Mouse (Mus musculus) E14TG2a.4 (cell line): ENCODE data around the gene Ywhah.

Experiments
- H3K27me3 ChIP-seq: 2 replicates; pipeline ENCODE4 v1.6.1; 2014; ENCODE audit warnings: low read length, control low read depth; ENCODE audit not compliant: insufficient read depth
- H3K36me3 ChIP-seq: 2 replicates; pipeline ENCODE4 v1.6.1; 2014; ENCODE audit warnings: low read length, control low read depth; ENCODE audit not compliant: insufficient read depth
- H3K4me1 ChIP-seq: replicated peaks from 2 replicates; pipeline ENCODE4 v1.6.1; 2014; ENCODE audit warnings: low read depth, low read length, control low read depth
- H3K4me3 ChIP-seq: replicated peaks from 2 replicates; pipeline ENCODE4 v1.5.1; 2014; ENCODE audit warnings: mild to moderate bottlenecking, low read length
- H3K9me3 ChIP-seq: 2 replicates; pipeline ENCODE4 v1.6.1; 2014; ENCODE audit warnings: low read length, control low read depth
- CTCF ChIP-seq: conservative IDR thresholded peaks from 2 replicates; pipeline ENCODE4 v1.5.1; 2014; ENCODE audit warnings: low read length
- NANOG ChIP-seq: IDR thresholded peaks from 2 replicates; pipeline ENCODE4 v1.6.1; 2014; ENCODE audit warnings: borderline replicate concordance, low read length, mixed read lengths
- POU5F1 ChIP-seq: IDR thresholded peaks from 2 replicates; pipeline ENCODE4 v1.6.1; 2014; ENCODE audit warnings: low read length, borderline replicate concordance

Gene Ywhah

DNA sequence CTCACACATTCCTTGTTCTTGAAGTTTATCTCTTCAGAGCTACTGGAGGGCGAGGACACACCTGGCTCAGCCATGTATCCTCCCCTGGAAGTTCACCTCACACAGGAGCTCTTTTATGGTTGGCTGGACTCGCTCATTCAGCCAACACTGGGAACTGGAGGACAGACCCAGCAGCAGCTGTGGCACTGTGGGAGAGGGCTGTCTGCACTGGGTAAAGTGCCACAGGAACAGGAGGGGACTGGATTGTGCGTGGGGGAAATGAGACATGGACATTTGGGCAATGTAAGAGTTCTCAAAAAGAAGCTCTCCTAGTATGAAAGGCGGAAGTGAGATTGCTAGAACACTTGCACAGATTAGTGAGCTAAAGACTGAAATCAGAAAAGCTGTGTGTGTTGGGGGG, 22.9 kb upstream of the Ywhah start:
- Histone ChIP-seq H3K4me3 (no peak overlapping the region), H3K4me1 (peaks cover 6% of the 10 kb centered on the region), H3K27me3 (peaks cover 26% of the 10 kb centered on the region), H3K36me3 (no peaks in the 10 kb centered on the region), H3K9me3 (no peaks in the 10 kb centered on the region)
- TF ChIP-seq POU5F1 (no peak), NANOG (no peak), CTCF (no peak)

DNA sequence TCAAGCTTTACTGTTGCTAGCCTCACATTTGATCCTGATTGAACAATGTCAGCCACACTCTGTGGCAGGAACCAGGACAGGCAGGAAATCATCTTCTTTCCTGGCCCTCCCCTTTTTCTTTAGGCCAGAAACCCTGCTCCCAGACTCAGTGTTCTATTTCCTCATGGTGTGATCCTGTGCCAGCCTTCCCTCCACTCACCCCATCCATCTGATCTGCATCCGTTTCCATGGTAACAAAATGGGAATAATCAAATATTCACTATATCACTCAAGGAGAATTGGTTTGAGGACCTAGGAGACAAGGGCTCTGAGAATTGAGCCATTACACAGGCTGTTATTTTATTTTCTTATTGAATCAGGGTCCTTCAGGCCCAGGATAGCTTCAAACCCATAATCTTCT, 22.1 kb upstream of the Ywhah start:
- TF ChIP-seq CTCF (no peak), NANOG (no peak), POU5F1 (no peak)
- Histone ChIP-seq H3K4me1 (no peaks in the 10 kb centered on the region), H3K4me3 (no peak overlapping the region), H3K27me3 (peaks cover 34% of the 10 kb centered on the region), H3K36me3 (no peaks in the 10 kb centered on the region), H3K9me3 (no peaks in the 10 kb centered on the region)

DNA sequence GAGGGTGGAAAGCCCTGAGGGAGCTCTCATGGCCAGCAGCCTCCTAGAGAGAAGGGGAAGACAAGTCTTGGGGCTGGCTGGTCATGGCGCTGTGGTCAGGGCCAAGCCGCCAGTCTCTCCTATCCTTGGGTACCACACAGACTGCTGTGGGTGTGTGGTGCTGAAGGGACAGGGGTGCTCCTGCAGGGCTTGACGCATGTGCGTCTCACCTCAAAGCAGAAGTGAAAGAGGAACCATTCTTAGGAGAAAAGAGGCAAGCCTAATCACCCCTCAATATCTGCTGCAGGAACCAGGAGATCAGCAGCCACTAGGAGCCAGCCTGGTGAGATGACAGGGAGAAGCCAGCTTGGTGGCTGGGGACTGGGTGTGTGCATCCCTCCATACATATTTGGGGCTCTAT, 20.9 kb upstream of the Ywhah start:
- H3K36me3 ChIP-seq: no peaks in the 10 kb centered on the region
- no peak overlapping the region for H3K4me3 ChIP-seq
- TF ChIP-seq CTCF (no peak), NANOG (no peak), POU5F1 (no peak)
- peaks cover 40% of the 10 kb centered on the region for H3K27me3 ChIP-seq
- H3K9me3 ChIP-seq: no peaks in the 10 kb centered on the region
- H3K4me1 ChIP-seq: no peaks in the 10 kb centered on the region

DNA sequence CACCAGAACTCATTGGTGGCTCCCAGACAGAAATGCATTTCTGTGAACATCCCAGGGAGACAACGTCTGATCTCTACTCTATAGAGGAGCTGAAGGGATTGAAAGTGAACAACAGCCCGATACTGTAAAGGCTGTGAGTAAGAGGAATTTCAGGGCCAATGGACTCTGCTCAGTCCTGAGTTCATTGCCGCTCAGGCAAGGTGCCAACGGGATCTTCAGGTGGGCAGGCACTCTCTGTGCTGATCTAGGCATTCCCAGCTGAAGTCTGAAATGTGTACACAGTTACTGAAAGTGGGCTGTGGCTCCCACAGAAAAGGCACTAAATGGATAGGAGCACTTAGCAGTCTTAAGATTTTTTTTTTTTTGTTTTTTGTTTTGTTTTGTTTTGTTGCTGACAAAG, 19.8 kb upstream of the Ywhah start:
- Histone ChIP-seq H3K9me3 (no peaks in the 10 kb centered on the region), H3K36me3 (no peaks in the 10 kb centered on the region), H3K4me3 (no peak overlapping the region), H3K4me1 (no peaks in the 10 kb centered on the region), H3K27me3 (peaks cover 49% of the 10 kb centered on the region)
- TF ChIP-seq POU5F1: no peak
- TF ChIP-seq CTCF: no peak
- TF ChIP-seq NANOG: no peak

DNA sequence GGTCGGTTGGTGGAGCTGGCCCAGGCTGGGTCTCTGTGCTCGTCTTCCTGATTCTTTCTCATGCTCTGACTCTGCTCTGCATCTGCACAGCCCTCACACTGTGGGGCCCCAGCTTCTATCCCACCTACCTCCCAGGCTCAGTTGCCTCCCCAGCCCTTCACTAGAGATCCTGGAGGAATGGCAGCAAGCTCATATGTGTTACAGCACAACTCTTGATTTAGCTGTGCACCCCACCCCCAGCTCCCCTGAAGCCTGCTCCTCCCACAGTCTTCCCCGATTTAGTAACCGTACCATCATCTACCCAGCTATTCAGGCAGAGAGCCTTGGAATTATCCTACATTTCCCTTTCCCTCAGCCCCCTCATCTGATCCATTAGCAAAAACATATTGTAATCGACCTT, 17.5 kb upstream of the Ywhah start:
- H3K27me3 ChIP-seq: peaks cover 41% of the 10 kb centered on the region
- TF ChIP-seq NANOG (no peak), POU5F1 (no peak), CTCF (no peak)
- H3K4me1 ChIP-seq: peaks cover 11% of the 10 kb centered on the region
- no peaks in the 10 kb centered on the region for H3K36me3 ChIP-seq
- H3K4me3 ChIP-seq: no peak overlapping the region
- no peaks in the 10 kb centered on the region for H3K9me3 ChIP-seq

DNA sequence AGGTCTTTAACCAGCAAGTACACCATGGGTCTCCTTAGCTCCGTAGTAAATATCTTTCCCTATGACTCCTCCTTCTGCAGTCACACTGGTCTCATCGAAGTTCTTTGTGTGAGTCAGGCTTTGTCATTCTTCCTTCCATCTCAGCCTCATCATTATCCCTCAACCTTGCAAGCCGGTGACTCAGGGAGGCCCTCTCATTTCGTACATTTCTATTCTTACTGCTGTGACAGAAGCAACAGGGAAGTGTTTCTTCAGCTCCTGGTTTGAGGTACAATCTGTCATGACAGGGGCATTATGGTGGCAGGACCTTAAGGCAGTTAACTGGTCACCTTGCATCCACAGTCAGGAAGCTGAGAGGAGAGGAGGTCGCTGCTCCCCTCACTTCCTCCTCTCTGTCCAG, 15.8 kb upstream of the Ywhah start:
- Histone ChIP-seq H3K9me3 (no peaks in the 10 kb centered on the region), H3K4me3 (no peak overlapping the region), H3K36me3 (no peaks in the 10 kb centered on the region), H3K27me3 (peaks cover 37% of the 10 kb centered on the region), H3K4me1 (peaks cover 19% of the 10 kb centered on the region)
- TF ChIP-seq POU5F1 (no peak), CTCF (no peak), NANOG (no peak)

DNA sequence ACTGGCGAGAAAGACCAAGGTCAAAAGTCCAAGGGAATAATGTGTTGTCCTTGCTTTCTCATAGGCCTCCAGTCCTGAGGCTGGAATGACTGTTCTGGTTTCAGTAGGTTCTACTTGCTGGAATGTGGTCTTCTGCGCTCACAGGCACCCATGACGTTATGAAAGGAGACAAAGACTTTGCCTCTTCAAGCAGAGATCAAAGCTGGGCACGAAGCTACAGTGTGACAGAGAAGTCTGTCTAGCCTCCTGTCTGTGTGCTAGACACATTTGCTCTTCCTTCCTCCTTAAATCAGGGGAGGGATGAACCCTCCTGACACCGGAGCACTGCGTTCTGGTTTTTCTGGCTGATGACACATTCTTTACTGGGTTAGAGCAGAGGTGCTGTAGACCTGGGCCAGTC, 15.1 kb upstream of the Ywhah start:
- H3K9me3 ChIP-seq: no peaks in the 10 kb centered on the region
- peaks cover 31% of the 10 kb centered on the region for H3K27me3 ChIP-seq
- H3K4me3 ChIP-seq: no peak overlapping the region
- TF ChIP-seq CTCF: no peak
- no peak for TF ChIP-seq POU5F1
- no peak for TF ChIP-seq NANOG
- H3K4me1 ChIP-seq: peaks cover 19% of the 10 kb centered on the region
- H3K36me3 ChIP-seq: no peaks in the 10 kb centered on the region

DNA sequence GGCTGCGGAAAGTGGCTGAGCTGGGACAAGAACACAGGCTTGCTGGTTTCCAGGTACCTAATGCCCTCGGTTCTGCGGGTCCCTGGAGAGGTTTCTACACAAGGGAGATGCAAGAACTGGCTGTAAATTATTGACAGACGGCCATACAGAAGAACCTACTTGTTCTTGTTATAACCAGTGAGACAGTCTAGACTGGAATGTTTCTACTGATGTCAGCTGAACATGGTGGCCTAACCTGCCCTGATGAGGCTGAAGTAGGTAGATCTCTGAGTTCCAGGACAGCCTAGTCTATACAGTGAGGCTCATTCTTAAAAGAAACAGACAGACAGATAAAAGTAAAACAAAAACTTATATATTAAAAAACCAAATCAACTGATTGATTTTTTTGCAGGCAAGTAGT, 14.5 kb upstream of the Ywhah start:
- TF ChIP-seq NANOG (no peak), POU5F1 (no peak), CTCF (no peak)
- H3K27me3 ChIP-seq: peaks cover 30% of the 10 kb centered on the region
- H3K4me1 ChIP-seq: peaks cover 24% of the 10 kb centered on the region
- no peak overlapping the region for H3K4me3 ChIP-seq
- no peaks in the 10 kb centered on the region for H3K9me3 ChIP-seq
- H3K36me3 ChIP-seq: no peaks in the 10 kb centered on the region

DNA sequence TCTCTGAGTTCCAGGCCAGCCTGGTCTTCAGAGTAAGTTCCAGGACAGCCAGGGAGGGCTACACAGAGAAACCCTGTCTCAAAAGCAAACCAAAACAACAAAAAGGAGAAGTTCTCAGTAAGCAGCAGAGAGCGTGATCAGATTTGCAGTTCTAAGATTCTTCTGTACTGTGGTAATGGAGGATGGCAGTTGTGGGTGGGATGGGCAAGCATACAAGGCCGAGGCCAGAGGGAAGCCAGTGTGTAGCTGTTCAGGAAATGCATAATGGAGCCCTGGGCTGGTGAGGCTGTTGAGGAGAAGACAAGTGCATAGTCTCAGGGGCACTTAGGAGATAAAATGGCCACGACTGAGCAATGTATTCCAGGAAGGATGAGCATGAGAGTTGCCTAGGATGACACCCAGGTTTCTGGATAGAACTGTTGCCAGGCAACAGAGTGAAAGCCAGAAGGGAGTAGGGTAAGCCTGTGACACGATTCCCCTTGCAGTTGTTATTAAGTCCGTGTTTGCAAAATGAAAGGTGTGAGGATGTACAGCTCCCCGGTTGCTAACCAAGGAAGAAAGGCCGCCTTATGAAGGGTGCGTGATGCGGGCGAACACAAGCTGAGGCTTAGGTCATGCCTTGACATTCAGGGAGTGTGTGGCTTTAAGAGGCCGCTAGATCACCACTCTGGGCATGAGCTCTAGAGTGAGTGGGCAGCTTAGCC, 13.0 kb upstream of the Ywhah start:
- Histone ChIP-seq H3K36me3 (no peaks in the 10 kb centered on the region), H3K4me1 (peaks cover 39% of the 10 kb centered on the region), H3K9me3 (no peaks in the 10 kb centered on the region), H3K27me3 (peaks cover 32% of the 10 kb centered on the region), H3K4me3 (no peak overlapping the region)
- no peak for TF ChIP-seq CTCF
- TF ChIP-seq NANOG: no peak
- TF ChIP-seq POU5F1: no peak
